Mouse (Mus musculus) midbrain, embryonic 10.5 days (tissue): ENCODE results near the gene Tmem72. TPM values are rescaled to one million over a fixed set of nuclear protein-coding genes. Genes with fewer than 3 reads are reported as not detected.

Source experiments
- DNase-seq: peaks from one replicate; pipeline ENCODE4 v3.0.0-alpha.2; 2017; ENCODE audit warnings: low spot score
- H3K27ac ChIP-seq: fragments of 300-500 bp; sonication (generic); replicated peaks from 2 replicates; pipeline ENCODE4 v1.5.1; 2016; ENCODE audit warnings: mild to moderate bottlenecking
- H3K27me3 ChIP-seq: fragments of 300-500 bp; sonication (generic); 2 replicates; pipeline ENCODE4 v1.6.1; 2016; ENCODE audit warnings: low read depth, mild to moderate bottlenecking; ENCODE audit not compliant: poor library complexity, severe bottlenecking
- H3K36me3 ChIP-seq: fragments of 300-500 bp; sonication (generic); 2 replicates; pipeline ENCODE4 v1.6.1; 2016; ENCODE audit warnings: mild to moderate bottlenecking, moderate library complexity
- H3K4me1 ChIP-seq: fragments of 300-500 bp; sonication (generic); 2 replicates; pipeline ENCODE4 v1.6.1; 2016
- H3K4me3 ChIP-seq: fragments of 300-500 bp; sonication (generic); 2 replicates; pipeline ENCODE4 v1.5.1; 2016; ENCODE audit warnings: mild to moderate bottlenecking, moderate library complexity
- H3K9me3 ChIP-seq: fragments of 300-500 bp; sonication (generic); replicated peaks from 2 replicates; pipeline ENCODE4 v1.6.1; 2016; ENCODE audit warnings: mild to moderate bottlenecking
- WGBS: fragments of 180-500 bp; shearing (Covaris S2); methylation state at CpG from one replicate; pipeline ENCODE4 v1.1.7; 2016; 5-methylcytosine and 5-hydroxymethylcytosine counted together
- polyA plus RNA-seq: library from polyadenylated mRNA; unstranded; fragments of >200 nt; fragmentation: Nextera tagmentation; extraction: Ambion mirVana; gene quantifications from 2 replicates; pipeline ENCODE4 v1.2.1, GENCODE M21; 2016

Tmem72 gene
- polyA plus RNA-seq, 1 experiment from 2014 or later: 0.02 TPM

DNA sequence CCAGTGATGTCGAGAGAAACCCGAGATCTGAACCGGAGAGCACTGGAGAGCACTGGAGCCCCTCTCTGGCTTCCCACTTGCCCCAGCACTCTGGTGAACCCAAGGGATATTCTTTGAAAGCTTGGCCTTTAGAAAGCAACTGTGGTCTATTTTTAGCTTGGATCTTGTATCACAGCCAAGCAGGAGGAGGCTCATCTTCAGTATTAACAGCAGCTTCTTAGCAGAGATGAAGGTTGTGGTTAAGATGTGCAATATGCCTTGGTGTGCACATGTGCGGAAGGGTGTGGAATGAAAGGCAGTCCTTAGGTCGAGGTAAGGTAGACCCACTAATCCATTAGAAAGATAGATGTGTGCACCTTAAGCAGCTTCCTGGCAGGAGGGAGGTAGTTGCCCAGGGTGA, 2.1 kb downstream of the Tmem72 start:
- WGBS: 86% methylated on average over 5 of the region's 5 CpGs
- H3K27me3 ChIP-seq: no peaks in the 10 kb centered on the region
- no peak for DNase-seq
- no peaks in the 10 kb centered on the region for H3K9me3 ChIP-seq
- H3K4me3 ChIP-seq: no peak overlapping the region
- H3K4me1 ChIP-seq: peaks cover 4% of the 10 kb centered on the region; the same call in 1 of the 2 replicates
- H3K27ac ChIP-seq: no peak overlapping the region
- no peaks in the 10 kb centered on the region for H3K36me3 ChIP-seq

DNA sequence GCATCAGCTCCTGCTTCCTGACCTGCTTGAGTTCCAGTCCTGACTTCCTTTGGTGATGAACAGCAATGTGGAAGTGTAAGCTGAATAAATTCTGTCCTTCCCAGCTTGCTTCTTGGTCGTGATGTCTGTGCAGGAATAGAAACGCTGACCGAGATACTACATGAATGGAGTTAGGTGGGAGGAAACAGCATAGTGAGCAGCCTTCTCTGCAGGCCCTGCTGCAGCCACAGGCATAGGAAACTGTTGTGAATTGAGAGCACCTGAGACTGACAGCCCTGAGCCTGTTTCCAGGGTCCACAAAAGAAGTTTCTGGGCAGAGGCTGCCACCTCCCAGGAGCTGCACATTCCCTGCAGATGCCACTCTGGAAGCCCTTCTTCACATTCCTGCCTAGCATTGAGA, 2.7 kb downstream of the Tmem72 start:
- WGBS: 95% methylated on average over 3 of the region's 3 CpGs
- no peak overlapping the region for H3K27ac ChIP-seq

DNA sequence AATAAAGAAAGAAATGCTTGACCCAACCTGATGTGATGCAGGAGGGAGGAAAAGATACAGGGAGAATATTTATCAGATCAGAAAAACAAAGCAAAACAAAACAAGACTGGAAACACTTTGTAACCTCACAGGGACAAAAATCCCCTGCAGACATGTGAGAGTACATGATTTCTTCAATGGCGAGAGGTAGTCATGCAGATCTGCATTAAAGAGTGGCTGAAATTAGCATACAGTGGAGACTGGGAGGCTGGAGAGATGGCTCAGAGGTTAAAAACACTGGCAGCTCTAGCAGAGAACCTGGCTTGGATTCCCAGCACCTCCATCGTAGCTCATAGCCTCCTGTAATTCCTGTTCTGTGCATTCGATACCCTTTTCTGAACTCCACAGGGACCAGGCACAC, 4.2 kb downstream of the Tmem72 start:
- no peak overlapping the region for H3K4me3 ChIP-seq
- no peak for DNase-seq
- H3K36me3 ChIP-seq: no peaks in the 10 kb centered on the region
- WGBS: 94% methylated on average over 3 of the region's 3 CpGs
- H3K9me3 ChIP-seq: no peaks in the 10 kb centered on the region
- no peaks in the 10 kb centered on the region for H3K27me3 ChIP-seq
- peaks cover 4% of the 10 kb centered on the region; the same call in 1 of the 2 replicates for H3K4me1 ChIP-seq
- no peak overlapping the region for H3K27ac ChIP-seq

More for the DNA sequence above, 2.7 kb downstream of the Tmem72 start:
- Histone ChIP-seq H3K4me1 (peaks cover 4% of the 10 kb centered on the region; the same call in 1 of the 2 replicates), H3K27me3 (no peaks in the 10 kb centered on the region), H3K9me3 (no peaks in the 10 kb centered on the region), H3K36me3 (no peaks in the 10 kb centered on the region), H3K4me3 (no peak overlapping the region)
- DNase-seq: no peak

DNA sequence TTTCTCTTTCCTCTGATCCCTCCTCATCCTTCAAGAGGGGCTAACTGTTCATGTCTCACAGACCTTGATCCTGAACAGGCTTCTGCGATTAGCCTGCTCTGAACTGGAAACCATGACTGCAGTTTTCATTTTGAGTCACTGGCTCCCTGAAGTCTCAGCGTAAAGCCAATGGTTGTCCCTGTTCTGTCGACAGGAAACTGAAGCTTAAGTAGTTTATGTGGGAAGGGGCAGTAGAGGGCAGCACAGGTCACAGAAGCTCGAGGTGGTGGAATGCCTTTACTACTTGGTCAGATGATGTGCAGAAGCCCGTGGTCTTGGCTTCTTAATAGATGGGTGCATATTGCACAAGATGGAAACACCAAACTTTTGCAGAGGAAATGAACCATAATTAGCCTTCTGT, 4.7 kb downstream of the Tmem72 start:
- H3K27me3 ChIP-seq: no peaks in the 10 kb centered on the region
- no peak overlapping the region for H3K27ac ChIP-seq
- DNase-seq: no peak
- H3K9me3 ChIP-seq: no peaks in the 10 kb centered on the region
- H3K4me1 ChIP-seq: peaks cover 4% of the 10 kb centered on the region; the same call in 1 of the 2 replicates
- no peak overlapping the region for H3K4me3 ChIP-seq
- H3K36me3 ChIP-seq: no peaks in the 10 kb centered on the region
- WGBS: 36% methylated on average over 5 of the region's 5 CpGs

DNA sequence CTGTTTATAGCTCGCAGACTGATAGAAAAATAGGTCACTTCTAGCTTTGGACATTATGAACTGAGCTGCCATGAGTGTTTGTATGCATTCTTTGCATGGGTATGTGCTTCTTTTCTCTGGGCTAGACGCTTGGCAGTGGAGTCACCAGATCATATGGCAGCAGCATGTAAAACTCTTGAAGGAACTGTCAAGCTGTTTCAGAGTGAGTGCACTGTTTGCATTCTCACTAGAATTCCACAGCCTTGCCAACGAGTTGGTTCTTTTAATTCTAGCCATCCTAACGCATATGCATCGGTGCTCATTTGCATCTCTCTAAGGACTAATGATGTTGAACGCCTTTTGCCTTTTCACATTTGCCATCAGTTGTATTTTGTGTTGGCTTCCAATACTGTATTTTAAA, 12.4 kb downstream of the Tmem72 start:
- Histone ChIP-seq H3K27ac (no peak overlapping the region), H3K4me1 (no peaks in the 10 kb centered on the region), H3K9me3 (no peaks in the 10 kb centered on the region), H3K4me3 (no peak overlapping the region), H3K36me3 (no peaks in the 10 kb centered on the region), H3K27me3 (no peaks in the 10 kb centered on the region)
- 82% methylated on average over 6 of the region's 6 CpGs for WGBS
- no peak for DNase-seq

DNA sequence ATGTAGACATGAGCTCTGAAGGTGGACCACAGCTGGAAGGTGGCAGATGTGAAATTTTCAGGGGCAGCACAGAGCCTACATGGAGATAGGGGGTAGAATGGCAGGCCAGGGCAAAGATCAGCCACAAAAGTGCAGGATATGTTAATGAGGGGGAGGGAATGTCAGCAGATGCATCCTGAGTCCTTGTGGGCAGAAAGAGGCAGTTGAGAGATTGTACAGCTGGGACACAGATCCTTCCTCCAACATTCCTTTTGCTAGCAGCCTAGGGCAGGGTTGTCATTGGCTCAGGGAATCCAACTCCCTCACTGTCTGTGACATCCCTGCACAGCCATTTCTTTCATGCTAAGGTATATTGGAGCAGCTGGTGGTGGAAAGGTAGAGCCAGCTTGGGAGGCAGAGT, 15.9 kb downstream of the Tmem72 start:
- no peaks in the 10 kb centered on the region for H3K27me3 ChIP-seq
- H3K4me3 ChIP-seq: no peak overlapping the region
- H3K36me3 ChIP-seq: no peaks in the 10 kb centered on the region
- no peaks in the 10 kb centered on the region for H3K9me3 ChIP-seq
- no peak overlapping the region for H3K27ac ChIP-seq
- H3K4me1 ChIP-seq: no peaks in the 10 kb centered on the region
- no peak for DNase-seq

DNA sequence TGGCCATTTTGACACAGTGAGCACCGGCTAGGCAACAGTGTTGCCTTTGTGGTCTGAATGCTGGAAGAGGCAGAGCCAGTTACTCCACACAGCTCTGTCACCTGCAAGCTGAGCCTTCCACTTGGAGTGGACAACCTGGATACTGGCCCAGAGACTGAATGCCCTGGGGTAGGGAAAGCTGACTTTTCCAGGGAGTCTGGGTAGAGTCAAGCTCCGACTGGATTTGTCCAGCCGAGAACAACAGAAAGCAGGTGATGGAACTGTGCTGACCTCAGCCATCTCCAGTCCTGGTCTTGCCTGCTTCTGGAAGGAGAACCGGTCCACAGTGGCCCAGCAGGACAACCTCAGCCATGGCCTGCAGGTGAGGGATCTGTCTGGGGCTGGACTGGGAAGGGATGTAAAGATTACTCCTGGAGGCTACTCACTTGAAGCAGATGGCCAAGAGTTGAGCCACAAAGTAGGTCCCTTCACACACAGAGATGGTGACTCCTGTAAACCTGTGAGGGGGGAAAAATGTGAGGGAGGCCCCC, 18.8 kb downstream of the Tmem72 start:
- no peak overlapping the region for H3K4me3 ChIP-seq
- no peaks in the 10 kb centered on the region for H3K4me1 ChIP-seq
- 86% methylated on average over 4 of the region's 4 CpGs for WGBS
- H3K27ac ChIP-seq: no peak overlapping the region
- H3K27me3 ChIP-seq: no peaks in the 10 kb centered on the region
- H3K9me3 ChIP-seq: no peaks in the 10 kb centered on the region
- H3K36me3 ChIP-seq: no peaks in the 10 kb centered on the region
- no peak for DNase-seq

DNA sequence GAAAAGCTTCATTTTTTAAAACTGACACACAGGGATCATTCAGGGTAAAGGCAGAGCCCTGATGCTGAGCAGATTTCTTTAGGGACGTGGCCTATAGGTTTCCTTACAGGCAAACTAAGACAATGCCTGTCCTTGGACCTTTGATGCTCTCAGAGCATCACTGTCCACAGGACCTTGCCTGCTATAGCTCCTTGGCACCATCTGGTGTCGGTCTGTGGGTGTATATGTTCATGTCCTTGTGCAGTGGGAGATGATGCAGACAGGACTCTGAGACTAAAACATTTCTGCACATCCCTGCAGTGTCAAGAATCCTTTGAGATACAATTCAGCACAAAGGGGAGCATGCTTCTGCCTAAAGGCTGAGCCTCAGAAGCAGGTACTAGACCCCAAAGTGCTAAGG, 19.3 kb downstream of the Tmem72 start:
- no peaks in the 10 kb centered on the region for H3K4me1 ChIP-seq
- no peak overlapping the region for H3K27ac ChIP-seq
- WGBS: 64% methylated on average over 2 of the region's 2 CpGs
- H3K4me3 ChIP-seq: no peak overlapping the region
- no peaks in the 10 kb centered on the region for H3K36me3 ChIP-seq
- DNase-seq: no peak
- H3K9me3 ChIP-seq: no peaks in the 10 kb centered on the region
- no peaks in the 10 kb centered on the region for H3K27me3 ChIP-seq

DNA sequence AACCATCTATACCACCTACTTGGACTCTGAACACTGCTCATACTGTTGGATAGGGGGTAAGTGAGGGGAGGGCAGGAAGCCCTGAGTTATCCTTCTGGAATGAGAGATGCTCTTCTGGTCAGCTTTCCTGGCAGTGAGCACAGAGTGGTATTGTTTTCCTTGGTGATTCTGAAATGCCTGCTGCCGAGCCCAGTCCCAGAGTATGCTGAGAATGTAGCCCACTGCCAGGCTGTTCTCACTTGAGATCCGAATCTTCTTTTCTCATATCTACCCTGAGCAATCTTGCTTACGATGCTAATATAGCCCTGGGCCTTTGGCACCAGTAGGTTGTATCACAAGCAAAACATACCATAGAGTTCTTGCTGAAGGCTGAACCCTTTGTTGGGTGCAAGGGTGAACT, 22.4 kb downstream of the Tmem72 start:
- Histone ChIP-seq H3K27me3 (no peaks in the 10 kb centered on the region), H3K36me3 (no peaks in the 10 kb centered on the region), H3K4me3 (no peak overlapping the region), H3K27ac (no peak overlapping the region), H3K9me3 (no peaks in the 10 kb centered on the region), H3K4me1 (no peaks in the 10 kb centered on the region)
- WGBS: 91% methylated on average over 3 of the region's 3 CpGs
- no peak for DNase-seq

DNA sequence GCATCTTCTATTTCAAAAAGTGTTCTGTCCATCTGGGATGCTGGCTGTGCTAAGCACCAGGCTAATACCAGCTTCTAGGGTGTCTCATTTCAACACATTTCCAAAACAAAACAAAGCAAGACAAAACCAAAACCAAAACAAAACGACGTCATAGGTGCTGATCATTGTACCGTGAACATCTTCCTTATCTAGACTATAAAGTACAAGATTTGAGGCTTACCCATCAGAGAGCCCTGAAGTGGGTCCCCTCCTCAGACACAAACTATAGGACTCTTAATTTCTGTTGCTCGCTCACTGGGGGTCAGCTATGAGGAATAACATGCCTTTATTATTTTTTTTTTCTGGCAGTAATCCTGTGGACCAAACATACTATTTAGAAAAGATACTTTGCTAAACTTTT, 23.1 kb downstream of the Tmem72 start:
- Histone ChIP-seq H3K27ac (no peak overlapping the region), H3K9me3 (no peaks in the 10 kb centered on the region), H3K27me3 (no peaks in the 10 kb centered on the region), H3K4me3 (no peak overlapping the region), H3K36me3 (no peaks in the 10 kb centered on the region), H3K4me1 (no peaks in the 10 kb centered on the region)
- no peak for DNase-seq
- 82% methylated on average over 4 of the region's 4 CpGs for WGBS

DNA sequence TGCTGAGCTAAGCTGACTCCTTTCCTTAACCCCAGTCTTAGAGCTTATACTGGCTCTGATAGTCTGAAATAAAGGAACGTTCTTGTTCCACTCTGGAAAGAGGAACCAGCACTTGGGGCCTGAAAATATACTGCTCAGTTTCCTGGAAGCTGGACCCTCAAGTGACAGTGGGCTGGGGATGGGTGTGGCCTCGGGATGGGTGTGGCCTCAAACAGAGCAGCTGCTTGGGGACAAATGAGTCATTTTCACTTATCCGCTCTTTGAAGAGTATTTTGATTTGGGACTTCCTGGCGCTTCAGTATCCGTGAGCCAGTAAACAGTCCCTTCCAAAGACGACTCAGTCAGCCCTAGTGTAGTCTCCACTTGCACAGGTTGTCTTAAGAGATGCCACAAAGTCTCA, 34.4 kb downstream of the Tmem72 start:
- WGBS: 53% methylated on average over 6 of the region's 6 CpGs
- Histone ChIP-seq H3K9me3 (no peaks in the 10 kb centered on the region), H3K4me1 (peaks cover 10% of the 10 kb centered on the region), H3K27me3 (no peaks in the 10 kb centered on the region), H3K4me3 (no peak overlapping the region), H3K36me3 (no peaks in the 10 kb centered on the region), H3K27ac (no peak overlapping the region)
- DNase-seq: no peak

DNA sequence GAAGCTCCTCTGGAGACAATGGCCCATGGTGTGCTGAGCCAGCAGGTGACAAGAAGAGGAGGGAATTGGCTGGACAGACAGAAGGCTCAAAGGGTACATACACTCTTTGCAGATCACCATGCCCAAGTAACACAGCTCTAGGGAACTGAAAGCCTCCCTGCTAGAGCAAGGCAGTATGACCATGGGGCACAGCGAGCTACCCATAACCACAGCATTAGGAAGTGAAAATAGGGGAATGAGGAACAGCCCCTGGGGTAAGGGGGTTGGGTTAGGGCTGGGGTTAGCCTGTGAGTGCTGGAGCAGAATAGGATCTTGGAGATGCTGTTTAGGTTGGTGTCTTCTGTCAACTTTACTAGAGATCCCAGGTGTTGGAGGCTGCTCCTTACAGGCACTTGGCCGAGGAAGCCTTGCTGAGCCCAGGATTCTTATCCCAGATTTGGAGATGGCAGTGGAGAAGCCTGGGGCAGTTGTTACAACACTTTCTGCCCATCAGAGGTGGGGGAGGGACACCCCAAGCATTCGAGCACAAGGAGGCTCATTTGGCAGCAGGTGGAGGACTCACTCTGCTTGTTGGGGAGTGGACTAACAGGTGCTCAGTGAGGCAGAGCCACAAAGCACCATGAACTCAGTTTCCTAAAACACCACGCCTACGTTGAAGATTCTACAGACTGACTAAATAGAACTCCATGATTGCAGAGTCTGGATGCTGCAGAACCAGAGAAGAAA, 37.0 kb downstream of the Tmem72 start:
- no peak for DNase-seq
- H3K27me3 ChIP-seq: peaks cover 6% of the 10 kb centered on the region; the same call in 1 of the 2 replicates
- H3K9me3 ChIP-seq: no peaks in the 10 kb centered on the region
- WGBS: 86% methylated on average over 5 of the region's 5 CpGs
- no peaks in the 10 kb centered on the region for H3K36me3 ChIP-seq
- peaks cover 21% of the 10 kb centered on the region for H3K4me1 ChIP-seq
- H3K27ac ChIP-seq: no peak overlapping the region
- no peak overlapping the region for H3K4me3 ChIP-seq

DNA sequence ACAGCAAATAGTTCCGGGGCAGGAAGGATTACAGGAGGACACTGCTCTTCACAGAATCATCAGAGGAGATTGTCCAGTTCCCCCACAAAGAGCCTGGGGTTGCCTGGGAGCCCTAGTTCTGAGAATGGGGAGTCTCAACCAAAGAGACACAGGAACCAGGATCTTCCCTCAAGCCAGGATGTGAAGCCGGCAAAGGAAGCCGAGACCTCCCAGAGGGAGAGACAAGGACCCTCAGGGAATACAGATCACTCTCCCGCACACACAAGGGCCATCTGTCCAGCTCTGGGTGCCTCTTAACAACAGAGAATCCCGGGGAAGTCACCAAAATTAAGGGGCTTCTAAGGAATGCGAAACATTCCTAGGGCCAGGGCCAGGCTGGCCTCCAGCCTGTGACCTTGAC, 39.4 kb downstream of the Tmem72 start:
- H3K4me1 ChIP-seq: peaks cover 44% of the 10 kb centered on the region
- H3K9me3 ChIP-seq: no peaks in the 10 kb centered on the region
- DNase-seq: no peak
- H3K27ac ChIP-seq: 0 out of 2 replicates have a peak overlapping the region, but pooled peaks have one; percentile 38
- peaks cover 16% of the 10 kb centered on the region for H3K27me3 ChIP-seq
- 69% methylated on average over 6 of the region's 6 CpGs for WGBS
- H3K36me3 ChIP-seq: no peaks in the 10 kb centered on the region
- no peak overlapping the region for H3K4me3 ChIP-seq
